Mouse (Mus musculus): ENCODE data around the gene Fam187a. TPM values are rescaled to one million over a fixed set of nuclear protein-coding genes. Genes with fewer than 3 reads are reported as not detected.

The Fam187a gene
- polyA plus RNA-seq, 1 experiment from 2014 or later: 0.09 TPM

Other genes with a start within 250 kb of the Fam187a start
- 0.10 and 0.15 TPM in 2 replicates for gene Meioc, start 221.5 kb upstream of the Fam187a start, polyA plus RNA-seq (2016; fragmentation: Nextera tagmentation; extraction: Ambion mirVana)
- 61.7 and 65.8 TPM in 2 replicates for gene Ccdc43, start 187.4 kb upstream of the Fam187a start, polyA plus RNA-seq (2016; fragmentation: Nextera tagmentation; extraction: Ambion mirVana)
- gene Adam11, start 123.7 kb upstream of the Fam187a start, polyA plus RNA-seq (2016; fragmentation: Nextera tagmentation; extraction: Ambion mirVana): 11.7 and 13.2 TPM in 2 replicates
- gene Gjc1, start 65.5 kb upstream of the Fam187a start, polyA plus RNA-seq (2016; fragmentation: Nextera tagmentation; extraction: Ambion mirVana): 86.0 and 87.4 TPM in 2 replicates
- gene Higd1b, start 49.3 kb upstream of the Fam187a start, polyA plus RNA-seq (2016; fragmentation: Nextera tagmentation; extraction: Ambion mirVana): not detected in 2 replicates
- gene Eftud2, start 4.2 kb upstream of the Fam187a start, polyA plus RNA-seq (2016; fragmentation: Nextera tagmentation; extraction: Ambion mirVana): 376 and 379 TPM in 2 replicates
- 2.0 and 2.9 TPM in 2 replicates for gene Ccdc103, start 4.0 kb upstream of the Fam187a start, polyA plus RNA-seq (2016; fragmentation: Nextera tagmentation; extraction: Ambion mirVana)
- gene Gfap, start 15.7 kb downstream of the Fam187a start, polyA plus RNA-seq (2016; fragmentation: Nextera tagmentation; extraction: Ambion mirVana): 0.09 and 0.10 TPM in 2 replicates
- gene Kif18b, start 40.0 kb downstream of the Fam187a start, polyA plus RNA-seq (2016; fragmentation: Nextera tagmentation; extraction: Ambion mirVana): 14.5 and 15.5 TPM in 2 replicates
- 2.6 and 2.8 TPM in 2 replicates for gene C1ql1, start 61.5 kb downstream of the Fam187a start, polyA plus RNA-seq (2016; fragmentation: Nextera tagmentation; extraction: Ambion mirVana)
- gene Nmt1, start 143.0 kb downstream of the Fam187a start, polyA plus RNA-seq (2016; fragmentation: Nextera tagmentation; extraction: Ambion mirVana): 62.4 and 66.0 TPM in 2 replicates
- 261 and 275 TPM in 2 replicates for gene Dcakd, start 143.2 kb downstream of the Fam187a start, polyA plus RNA-seq (2016; fragmentation: Nextera tagmentation; extraction: Ambion mirVana)
- gene Plcd3, start 216.5 kb downstream of the Fam187a start, polyA plus RNA-seq (2016; fragmentation: Nextera tagmentation; extraction: Ambion mirVana): 1.5 and 1.7 TPM in 2 replicates
- 6.6 and 7.5 TPM in 2 replicates for gene Acbd4, start 216.5 kb downstream of the Fam187a start, polyA plus RNA-seq (2016; fragmentation: Nextera tagmentation; extraction: Ambion mirVana)
- gene Hexim1, start 231.1 kb downstream of the Fam187a start, polyA plus RNA-seq (2016; fragmentation: Nextera tagmentation; extraction: Ambion mirVana): 1.8 and 2.0 TPM in 2 replicates
- gene Hexim2, start 247.3 kb downstream of the Fam187a start, polyA plus RNA-seq (2016; fragmentation: Nextera tagmentation; extraction: Ambion mirVana): 7.2 and 7.6 TPM in 2 replicates

All from forebrain, embryonic 10.5 days (tissue).